Mouse (Mus musculus) liver, embryonic 15.5 days (tissue): ENCODE data around the gene Uqcr11. TPM values are rescaled to one million over a fixed set of nuclear protein-coding genes. Genes with fewer than 3 reads are reported as not detected.

ENCODE experiments used
- ATAC-seq: fragments of 200-750 bp; cut with Nextera tagmentation; 2 replicates; pipeline ENCODE4 v1.8.0; 2017; ENCODE audit warnings: moderate number of reproducible peaks, mild to moderate bottlenecking, moderate library complexity; ENCODE audit not compliant: insufficient read depth
- H3K27ac ChIP-seq: fragments of 300-500 bp; sonication (generic); replicated peaks from 2 replicates; pipeline ENCODE4 v1.5.1; 2015; ENCODE audit warnings: mild to moderate bottlenecking, inconsistent platforms
- H3K27me3 ChIP-seq: fragments of 300-500 bp; sonication (generic); 2 replicates; pipeline ENCODE4 v1.6.1; 2015; ENCODE audit warnings: mild to moderate bottlenecking, inconsistent platforms
- H3K36me3 ChIP-seq: fragments of 300-500 bp; sonication (generic); replicated peaks from 2 replicates; pipeline ENCODE4 v1.6.1; 2015; ENCODE audit warnings: moderate library complexity, mild to moderate bottlenecking, inconsistent platforms
- H3K4me1 ChIP-seq: fragments of 300-500 bp; sonication (generic); replicated peaks from 2 replicates; pipeline ENCODE4 v1.6.1; 2015; ENCODE audit warnings: inconsistent platforms
- H3K4me2 ChIP-seq: fragments of 300-500 bp; sonication (generic); 2 replicates; pipeline ENCODE4 v1.6.1; 2015; ENCODE audit warnings: moderate library complexity, mild to moderate bottlenecking, inconsistent platforms
- H3K4me3 ChIP-seq: fragments of 300-500 bp; sonication (generic); replicated peaks from 2 replicates; pipeline ENCODE4 v1.5.1; 2015; ENCODE audit warnings: mild to moderate bottlenecking, inconsistent platforms
- H3K9ac ChIP-seq: fragments of 300-500 bp; sonication (generic); 2 replicates; pipeline ENCODE4 v1.6.1; 2015; ENCODE audit warnings: moderate library complexity, mild to moderate bottlenecking, inconsistent platforms
- H3K9me3 ChIP-seq: fragments of 300-500 bp; sonication (generic); replicated peaks from 2 replicates; pipeline ENCODE4 v1.6.1; 2016; ENCODE audit warnings: inconsistent platforms
- WGBS: fragments of 180-500 bp; shearing (Covaris S2); methylation state at CpG from one replicate; pipeline ENCODE4 v1.1.7; 2015; ENCODE audit warnings: mixed read lengths; ENCODE audit not compliant: insufficient replicate concordance; 5-methylcytosine and 5-hydroxymethylcytosine counted together
- polyA plus RNA-seq: library from polyadenylated mRNA; unstranded; fragments of >200 nt; fragmentation: Nextera tagmentation; extraction: Ambion mirVana; gene quantifications from 2 replicates; pipeline ENCODE4 v1.2.1, GENCODE M21; 2015

Uqcr11 gene
- 526 and 581 TPM in 2 replicates for polyA plus RNA-seq

DNA sequence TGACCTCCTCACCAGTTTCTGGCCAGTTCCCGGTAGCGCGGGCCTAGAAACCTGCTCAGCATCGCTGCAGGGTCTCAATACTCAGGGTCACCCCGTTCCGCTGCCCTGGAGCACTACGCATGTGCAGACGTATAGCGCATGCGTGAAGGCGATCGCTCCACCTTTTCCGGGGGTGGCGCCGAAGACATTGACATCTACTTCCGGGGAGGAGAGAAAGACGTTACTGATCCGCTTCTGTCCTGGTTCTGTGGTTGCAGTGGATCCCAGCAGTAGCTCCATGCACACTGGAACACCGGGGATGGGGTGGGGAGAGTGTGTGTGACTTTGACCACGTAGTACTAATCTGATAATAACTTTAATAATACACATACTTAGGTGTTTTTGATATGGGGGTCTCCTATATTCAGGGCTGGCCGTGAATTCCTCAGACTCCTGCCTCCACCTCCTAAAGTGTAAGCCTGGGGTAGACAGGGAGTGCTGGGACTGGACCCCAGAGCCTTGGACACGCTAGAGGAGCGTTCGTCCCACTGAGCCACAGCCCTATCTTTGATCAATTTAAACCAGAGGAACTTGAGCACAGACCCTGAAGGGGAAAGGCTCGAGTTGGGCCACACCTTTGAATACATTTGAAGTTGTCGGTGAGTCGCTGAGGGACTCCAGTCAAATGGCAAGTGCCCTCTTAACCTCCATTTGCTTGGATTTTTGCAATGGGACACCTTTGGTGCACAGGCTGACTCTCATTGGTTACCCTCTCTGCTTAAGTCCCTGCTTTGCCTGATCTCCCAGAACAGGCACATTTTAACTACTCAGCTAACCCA lies at the start of gene Uqcr11:
Gene Uqcr11, minus strand, starts transcription at position 147 of the 818 bp plus-strand sequence.
- H3K9me3 ChIP-seq = 0 out of 2 replicates have a peak, but pooled peaks cover 2% of the 10 kb centered on the region
- peak within 1 kb of the TSS; percentile 92 for H3K4me2 ChIP-seq
- H3K27ac ChIP-seq = peak within 1 kb of the TSS; percentile 92
- peak within 1 kb of the TSS; percentile 85 for H3K9ac ChIP-seq
- H3K4me1 ChIP-seq = peaks cover 52% of the 10 kb centered on the region
- peak; percentile 78 for ATAC-seq
- WGBS = under 1% methylated on average over 27 of the region's 27 CpGs
- peak within 1 kb of the TSS; percentile 92 for H3K4me3 ChIP-seq
- no peaks in the 10 kb centered on the region for H3K27me3 ChIP-seq
- peaks cover 63% of the 10 kb centered on the region for H3K36me3 ChIP-seq

DNA sequence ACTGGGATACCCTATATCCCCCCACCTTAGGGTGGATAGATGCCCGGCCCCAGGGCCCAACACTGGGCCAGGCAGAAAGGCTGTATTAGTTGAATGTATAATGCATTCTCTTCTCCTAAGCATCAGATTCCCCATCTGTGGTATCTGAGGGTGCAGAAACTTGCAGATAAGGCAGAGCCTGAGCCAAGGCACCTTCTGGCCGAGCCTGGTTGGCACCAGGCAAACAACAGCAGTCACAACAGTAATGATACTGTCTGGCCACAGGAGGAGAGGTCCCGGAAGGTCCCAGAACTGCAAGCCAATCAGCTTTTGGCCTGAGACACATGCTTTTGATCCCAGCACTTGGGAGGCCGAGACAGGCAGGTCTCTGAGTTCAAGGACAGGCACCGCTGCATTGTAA lies 49.1 kb upstream of the Uqcr11 start:
- no peak overlapping the region for H3K27ac ChIP-seq
- no peak overlapping the region for H3K4me2 ChIP-seq
- no peaks in the 10 kb centered on the region for H3K9me3 ChIP-seq
- peaks cover 7% of the 10 kb centered on the region for H3K4me1 ChIP-seq
- no peak overlapping the region for H3K4me3 ChIP-seq
- H3K36me3 ChIP-seq = no peaks in the 10 kb centered on the region
- WGBS = 55% methylated on average over 5 of the region's 5 CpGs
- peaks cover 59% of the 10 kb centered on the region for H3K27me3 ChIP-seq
- ATAC-seq = no peak
- no peak overlapping the region for H3K9ac ChIP-seq

- no peak overlapping the region for H3K9ac ChIP-seq
- peaks cover 15% of the 10 kb centered on the region for H3K4me1 ChIP-seq
- H3K4me3 ChIP-seq = no peak overlapping the region
- H3K27me3 ChIP-seq = peaks cover 57% of the 10 kb centered on the region
- no peak for ATAC-seq
- H3K36me3 ChIP-seq = no peaks in the 10 kb centered on the region
- H3K9me3 ChIP-seq = no peaks in the 10 kb centered on the region
- no peak overlapping the region for H3K4me2 ChIP-seq
- no peak overlapping the region for H3K27ac ChIP-seq
- 75% methylated on average over 5 of the region's 5 CpGs for WGBS
Observed at GRCm38 (mm10) chr10:80454781-80455180, 48.2 kb upstream of the Uqcr11 start.

GRCm38 (mm10) chr10:80453601-80454000 lies 47.0 kb upstream of the Uqcr11 start:
- ATAC-seq = no peak

GRCm38 (mm10) chr10:80450599-80450998 lies 44.0 kb upstream of the Uqcr11 start:
- Histone ChIP-seq H3K4me3 (no peak overlapping the region), H3K27ac (no peak overlapping the region), H3K36me3 (no peaks in the 10 kb centered on the region), H3K4me1 (peaks cover 35% of the 10 kb centered on the region), H3K4me2 (no peak overlapping the region; the same call in 1 of the 2 replicates), H3K9ac (no peak overlapping the region), H3K9me3 (no peaks in the 10 kb centered on the region), H3K27me3 (peaks cover 67% of the 10 kb centered on the region)
- WGBS = 11% methylated on average over 6 of the region's 6 CpGs
- ATAC-seq = peak; percentile 20

More at GRCm38 (mm10) chr10:80453601-80454000, 47.0 kb upstream of the Uqcr11 start:
- H3K27me3 ChIP-seq = peaks cover 56% of the 10 kb centered on the region
- H3K4me3 ChIP-seq = no peak overlapping the region
- H3K4me1 ChIP-seq = peaks cover 18% of the 10 kb centered on the region
- no peak overlapping the region; the same call in 1 of the 2 replicates for H3K4me2 ChIP-seq
- H3K36me3 ChIP-seq = no peaks in the 10 kb centered on the region
- no peak overlapping the region for H3K9ac ChIP-seq
- no peak overlapping the region for H3K27ac ChIP-seq
- WGBS = 54% methylated on average over 10 of the region's 10 CpGs
- H3K9me3 ChIP-seq = no peaks in the 10 kb centered on the region

DNA sequence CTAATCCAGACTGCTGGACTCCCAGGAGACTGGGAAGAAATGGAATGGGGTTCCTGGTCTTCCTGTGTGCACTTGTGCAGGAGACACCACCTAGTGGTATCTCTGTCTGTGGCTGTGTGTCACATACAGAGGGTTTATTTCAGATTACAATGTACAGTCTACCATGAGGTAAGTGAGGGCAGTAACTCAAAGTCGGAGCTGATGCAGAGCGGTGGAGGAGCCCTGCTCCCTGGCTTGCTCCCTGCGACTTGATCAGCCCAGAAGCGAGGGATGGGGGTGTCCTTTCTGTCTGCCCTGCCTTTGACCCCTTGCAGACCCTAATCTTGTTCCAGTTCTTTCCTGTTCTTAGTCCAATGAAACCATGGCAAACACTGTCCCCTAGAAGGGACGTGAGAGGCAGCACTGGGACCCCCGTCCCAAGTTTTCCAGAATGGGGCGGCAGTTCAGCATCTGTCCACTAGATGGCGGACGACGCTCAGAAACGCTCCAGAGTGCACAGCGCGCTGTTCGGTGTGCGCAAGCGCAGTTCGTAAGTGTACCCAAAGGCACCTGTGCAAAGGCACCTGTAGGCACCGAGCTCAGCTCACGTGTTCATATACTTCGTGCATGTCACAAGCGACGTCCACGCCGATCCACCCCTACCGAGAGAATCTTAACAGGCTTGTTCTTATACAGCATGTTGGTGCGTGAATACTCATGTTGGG lies 39.4 kb upstream of the Uqcr11 start:
- peaks cover 30% of the 10 kb centered on the region for H3K27me3 ChIP-seq
- no peak overlapping the region for H3K9ac ChIP-seq
- peak; percentile 52 for ATAC-seq
- peak overlapping the region; percentile 36; the same call in 1 of the 2 replicates for H3K4me2 ChIP-seq
- WGBS = 8% methylated on average over 26 of the region's 26 CpGs
- H3K27ac ChIP-seq = no peak overlapping the region
- H3K36me3 ChIP-seq = no peaks in the 10 kb centered on the region
- H3K9me3 ChIP-seq = no peaks in the 10 kb centered on the region
- no peak overlapping the region for H3K4me3 ChIP-seq
- H3K4me1 ChIP-seq = peaks cover 48% of the 10 kb centered on the region

DNA sequence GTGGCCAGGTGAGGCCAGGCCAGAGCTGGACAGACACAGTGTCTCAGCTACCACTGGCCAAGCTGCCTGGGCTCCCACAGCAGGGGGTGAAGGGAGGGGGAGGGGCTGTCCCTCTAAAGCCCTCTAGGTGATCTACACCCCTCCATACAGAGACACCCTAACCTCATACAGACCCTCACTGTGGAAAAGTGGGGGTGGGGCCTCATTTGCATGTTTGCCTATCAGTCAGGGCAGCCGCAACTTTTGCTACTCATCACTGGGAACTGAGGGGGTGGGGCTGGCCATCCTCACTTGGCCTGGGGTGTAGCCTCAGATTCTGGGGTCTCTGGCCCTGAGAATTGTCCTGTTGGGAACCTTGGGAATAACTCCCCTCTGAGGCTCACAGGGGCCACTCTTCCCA lies 38.4 kb upstream of the Uqcr11 start:
- no peaks in the 10 kb centered on the region for H3K36me3 ChIP-seq
- ATAC-seq = no peak
- H3K9me3 ChIP-seq = no peaks in the 10 kb centered on the region
- peaks cover 23% of the 10 kb centered on the region for H3K27me3 ChIP-seq
- no peak overlapping the region for H3K4me2 ChIP-seq
- WGBS = 39% methylated on average over 1 of the region's 1 CpGs
- peaks cover 40% of the 10 kb centered on the region for H3K4me1 ChIP-seq
- no peak overlapping the region for H3K9ac ChIP-seq
- H3K27ac ChIP-seq = no peak overlapping the region
- H3K4me3 ChIP-seq = no peak overlapping the region

GRCm38 (mm10) chr10:80444339-80445045 lies 37.9 kb upstream of the Uqcr11 start:
- H3K4me2 ChIP-seq = no peak overlapping the region
- 37% methylated on average over 5 of the region's 5 CpGs for WGBS
- H3K27ac ChIP-seq = no peak overlapping the region
- peaks cover 22% of the 10 kb centered on the region for H3K27me3 ChIP-seq
- no peaks in the 10 kb centered on the region for H3K9me3 ChIP-seq
- no peaks in the 10 kb centered on the region for H3K36me3 ChIP-seq
- no peak overlapping the region for H3K4me3 ChIP-seq
- ATAC-seq = no peak
- peaks cover 38% of the 10 kb centered on the region for H3K4me1 ChIP-seq
- H3K9ac ChIP-seq = no peak overlapping the region

DNA sequence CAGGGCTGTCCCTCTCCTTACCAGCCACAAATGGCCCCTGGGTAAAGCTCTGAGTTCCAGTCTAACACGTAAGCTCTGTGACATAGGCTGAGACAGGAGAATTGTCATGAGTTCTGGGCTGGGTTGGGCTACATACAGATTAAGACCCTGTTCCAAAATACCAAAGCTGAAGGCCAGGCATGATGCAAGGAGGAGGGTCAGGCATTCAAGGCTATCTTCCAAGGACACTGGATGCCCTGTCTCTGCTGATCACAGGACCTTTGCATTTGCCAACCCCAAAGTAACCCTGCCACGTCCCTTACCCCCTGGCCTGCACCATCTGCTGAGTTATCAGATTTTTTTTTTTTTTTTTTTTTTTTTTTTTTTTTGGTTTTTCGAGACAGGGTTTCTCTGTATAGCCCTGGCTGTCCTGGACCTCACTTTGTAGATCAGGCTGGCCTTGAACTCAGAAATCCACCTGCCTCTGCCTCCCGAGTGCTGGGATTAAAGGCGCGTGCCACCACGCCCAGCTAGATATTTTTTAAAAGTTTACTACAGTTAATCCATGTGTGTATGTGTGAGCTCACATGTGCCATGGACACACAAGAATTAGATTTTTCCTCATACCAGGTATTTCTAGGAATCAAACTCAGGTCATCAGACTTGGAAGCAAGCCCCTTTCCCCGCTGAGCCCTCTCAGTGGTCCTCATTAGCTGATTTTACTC lies 37.1 kb upstream of the Uqcr11 start:
- Histone ChIP-seq H3K9me3 (no peaks in the 10 kb centered on the region), H3K4me2 (no peak overlapping the region), H3K4me3 (no peak overlapping the region), H3K9ac (no peak overlapping the region), H3K36me3 (no peaks in the 10 kb centered on the region), H3K4me1 (peaks cover 36% of the 10 kb centered on the region), H3K27ac (no peak overlapping the region), H3K27me3 (peaks cover 15% of the 10 kb centered on the region)
- ATAC-seq = no peak
- 60% methylated on average over 8 of the region's 8 CpGs for WGBS

DNA sequence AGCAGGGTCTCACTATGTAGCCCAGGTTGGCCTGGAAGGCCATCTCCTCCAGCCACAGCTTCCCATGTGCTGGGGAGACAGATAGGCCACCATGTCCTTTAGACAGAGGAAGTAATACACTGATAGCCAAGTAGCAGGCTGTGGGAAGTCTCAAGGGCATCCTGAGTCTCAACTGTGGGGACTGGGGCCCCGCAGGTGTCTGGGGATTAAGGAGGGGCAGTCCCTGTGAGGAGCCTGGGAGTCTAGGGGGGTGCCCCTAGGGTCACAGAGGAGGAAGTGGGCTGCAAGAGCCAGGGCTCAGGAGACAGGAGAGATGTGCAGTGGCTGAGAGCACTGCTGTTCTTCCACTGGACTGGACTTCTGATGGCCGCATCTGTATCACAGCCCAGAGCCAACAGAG lies 36.4 kb upstream of the Uqcr11 start:
- Histone ChIP-seq H3K4me3 (no peak overlapping the region), H3K9me3 (no peaks in the 10 kb centered on the region), H3K27me3 (peaks cover 7% of the 10 kb centered on the region), H3K36me3 (no peaks in the 10 kb centered on the region), H3K27ac (0 out of 2 replicates have a peak overlapping the region, but pooled peaks have one; percentile 29), H3K4me1 (peaks cover 33% of the 10 kb centered on the region), H3K4me2 (no peak overlapping the region), H3K9ac (no peak overlapping the region)
- WGBS = 37% methylated on average over 2 of the region's 2 CpGs
- no peak for ATAC-seq
